Mouse (Mus musculus) liver, adult 2 months (tissue): ENCODE measurements at regions not wholly inside any gene's neighbourhood (a gene's known extent, or its start where the extent isn't known, plus 50 kb on each side); places are given as distances from the start of the nearest gene placed in this dataset.

ENCODE experiments used
- DNase-seq: peaks from one replicate; pipeline ENCODE4 v3.0.0-alpha.2; 2011; ENCODE audit warnings: low read depth, low spot score; ENCODE audit errors: extremely low read depth
- H3K27ac ChIP-seq: fragments of 200-500 bp; replicated peaks from 2 replicates; pipeline ENCODE4 v1.5.1; 2012; ENCODE audit warnings: low read depth, mild to moderate bottlenecking, control low read depth, inconsistent platforms, low read length; ENCODE audit not compliant: insufficient read depth
- H3K27me3 ChIP-seq: fragments of 200-500 bp; 2 replicates; pipeline ENCODE4 v1.6.1; 2012; ENCODE audit warnings: mild to moderate bottlenecking, moderate library complexity, low read length, inconsistent platforms; ENCODE audit not compliant: control insufficient read depth, insufficient read depth
- H3K36me3 ChIP-seq: fragments of 200-500 bp; 2 replicates; pipeline ENCODE4 v1.6.1; 2012; ENCODE audit warnings: low read length, inconsistent platforms; ENCODE audit not compliant: control insufficient read depth, insufficient read depth
- H3K4me1 ChIP-seq: fragments of 200-500 bp; 2 replicates; pipeline ENCODE4 v1.6.1; 2011; ENCODE audit warnings: low read length; ENCODE audit not compliant: control insufficient read depth, insufficient read depth
- H3K4me3 ChIP-seq: fragments of 200-500 bp; 2 replicates; pipeline ENCODE4 v1.5.1; 2011; ENCODE audit warnings: low read depth, mild to moderate bottlenecking, control low read depth, low read length, moderate library complexity; ENCODE audit not compliant: insufficient read depth
- H3K79me2 ChIP-seq: fragments of 200-500 bp; 2 replicates; pipeline ENCODE4 v1.6.1; 2012; ENCODE audit warnings: inconsistent platforms, mild to moderate bottlenecking, low read length, moderate library complexity; ENCODE audit not compliant: control insufficient read depth, insufficient read depth
- H3K9ac ChIP-seq: fragments of 200-500 bp; 2 replicates; pipeline ENCODE4 v1.6.1; 2012; ENCODE audit warnings: low read depth, mild to moderate bottlenecking, control low read depth, inconsistent platforms, low read length
- CTCF ChIP-seq: fragments of 200-500 bp; IDR thresholded peaks from 2 replicates; pipeline ENCODE4 v1.5.1; 2011; ENCODE audit warnings: low read depth, low read length, control low read depth
- POLR2A ChIP-seq: fragments of 200-500 bp; IDR thresholded peaks from 2 replicates; pipeline ENCODE4 v1.6.1; 2011; ENCODE audit warnings: low read length, control low read depth; ENCODE audit not compliant: insufficient read depth; ENCODE audit errors: extremely low read depth
- WGBS: fragments of 180-500 bp; shearing (Covaris S2); methylation state at CpG from one replicate; pipeline ENCODE4 v1.1.7; 2018; 5-methylcytosine and 5-hydroxymethylcytosine counted together

DNA sequence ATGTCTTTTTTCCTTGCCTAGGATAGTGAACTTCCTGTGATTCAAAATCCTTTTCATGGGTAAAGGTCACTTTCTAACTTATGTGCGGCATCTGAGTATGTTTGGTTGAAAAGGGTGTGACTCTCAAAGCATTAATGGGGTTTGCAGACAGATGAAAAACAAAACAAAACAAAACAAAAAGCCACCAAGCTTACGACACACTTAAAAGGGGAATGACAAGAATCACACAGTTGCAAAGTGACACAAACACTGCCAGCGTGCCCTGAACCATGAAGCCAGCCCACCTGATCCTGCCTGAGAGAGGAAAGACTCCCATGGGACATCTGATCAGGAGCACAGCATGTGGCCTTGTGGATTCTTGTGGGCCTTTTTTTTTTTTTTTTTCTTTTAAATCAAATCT is 204.2 kb upstream of the Klf3 start:
- H3K9ac ChIP-seq, result no peak overlapping the region
- peaks cover 2% of the 10 kb centered on the region; the same call in 1 of the 2 replicates for H3K4me1 ChIP-seq
- DNase-seq, result no peak
- no peaks in the 10 kb centered on the region for H3K36me3 ChIP-seq
- no peak overlapping the region for H3K4me3 ChIP-seq
- 65% methylated on average over 3 of the region's 3 CpGs for WGBS
- no peaks in the 10 kb centered on the region for H3K79me2 ChIP-seq
- TF ChIP-seq CTCF (no peak), POLR2A (no peak)
- no peaks in the 10 kb centered on the region for H3K27me3 ChIP-seq
- no peak overlapping the region for H3K27ac ChIP-seq

DNA sequence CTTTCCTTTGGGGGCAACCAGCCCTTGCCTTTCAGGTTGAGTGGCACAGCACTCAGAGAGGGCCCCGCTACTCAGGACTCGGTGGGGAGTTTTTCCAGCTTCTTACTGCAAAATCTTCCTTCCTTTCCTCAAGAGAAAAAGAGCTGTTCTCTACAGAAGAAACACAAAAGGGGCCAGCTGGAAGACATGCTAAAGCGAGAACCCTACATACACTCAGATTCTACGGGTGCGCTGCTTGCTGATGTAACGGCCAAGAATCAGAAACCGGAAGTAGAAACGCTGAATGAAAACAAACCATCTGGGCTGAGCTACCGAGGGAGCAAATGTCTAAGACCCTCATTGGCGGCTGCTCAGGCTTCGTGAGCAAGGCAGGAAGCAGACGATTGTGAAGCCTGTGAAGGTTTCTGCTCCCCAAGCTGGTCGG is 203.3 kb upstream of the Klf3 start:
- WGBS, result 69% methylated on average over 13 of the region's 13 CpGs
- Histone ChIP-seq H3K27ac (0 out of 2 replicates have a peak overlapping the region, but pooled peaks have one; percentile 22), H3K27me3 (no peaks in the 10 kb centered on the region), H3K4me3 (no peak overlapping the region), H3K4me1 (peaks cover 2% of the 10 kb centered on the region; the same call in 1 of the 2 replicates), H3K79me2 (no peaks in the 10 kb centered on the region), H3K9ac (no peak overlapping the region), H3K36me3 (no peaks in the 10 kb centered on the region)
- TF ChIP-seq POLR2A, result no peak
- TF ChIP-seq CTCF, result no peak
- DNase-seq, result no peak

DNA sequence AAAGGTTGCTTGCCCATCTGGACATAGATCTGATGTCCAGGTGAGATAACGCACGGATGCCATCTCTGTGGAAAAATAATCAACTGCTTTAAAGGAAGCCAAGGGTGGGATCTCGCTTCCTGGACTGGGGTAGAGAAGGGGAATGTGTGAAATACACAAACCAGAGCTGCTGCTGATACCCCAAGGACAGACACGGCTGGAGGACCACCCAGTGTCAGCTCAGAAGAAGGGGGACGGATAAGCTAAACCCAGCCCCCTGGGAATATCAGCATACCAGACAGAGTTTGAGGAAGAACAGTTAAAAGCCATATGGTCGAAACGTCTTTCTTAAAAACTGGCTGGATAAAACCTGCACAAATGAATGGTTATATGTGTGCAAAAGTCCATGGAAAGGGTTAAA is 202.8 kb upstream of the Klf3 start:
- H3K4me1 ChIP-seq, result peaks cover 2% of the 10 kb centered on the region; the same call in 1 of the 2 replicates
- WGBS, result 78% methylated on average over 7 of the region's 7 CpGs
- no peaks in the 10 kb centered on the region for H3K79me2 ChIP-seq
- H3K27me3 ChIP-seq, result no peaks in the 10 kb centered on the region
- no peak for TF ChIP-seq POLR2A
- H3K4me3 ChIP-seq, result no peak overlapping the region
- H3K27ac ChIP-seq, result no peak overlapping the region
- no peak for DNase-seq
- H3K36me3 ChIP-seq, result no peaks in the 10 kb centered on the region
- no peak overlapping the region for H3K9ac ChIP-seq

DNA sequence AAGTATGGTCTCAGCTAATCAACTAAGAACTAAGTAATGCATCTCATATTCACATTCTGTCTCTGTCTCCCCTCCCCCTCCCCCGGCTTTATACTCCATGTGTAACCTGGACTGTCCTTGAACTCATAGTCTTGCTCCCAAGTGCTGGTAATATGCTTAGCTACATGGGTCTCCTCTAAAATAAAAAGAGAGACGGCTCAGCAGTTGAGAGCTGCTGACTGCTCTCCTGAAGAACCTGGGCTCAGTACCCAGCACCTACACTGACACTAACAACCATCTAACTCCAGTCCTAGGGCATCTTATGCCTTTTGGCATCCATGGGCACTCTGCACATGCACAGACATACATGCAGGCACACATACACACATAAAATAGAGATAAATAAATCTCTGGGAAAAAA is 202.4 kb upstream of the Klf3 start:
- DNase-seq, result no peak
- Histone ChIP-seq H3K9ac (no peak overlapping the region), H3K27ac (no peak overlapping the region), H3K79me2 (no peaks in the 10 kb centered on the region), H3K27me3 (no peaks in the 10 kb centered on the region), H3K36me3 (no peaks in the 10 kb centered on the region), H3K4me1 (peaks cover 2% of the 10 kb centered on the region; the same call in 1 of the 2 replicates), H3K4me3 (no peak overlapping the region)
- WGBS, result 53% methylated on average over 2 of the region's 2 CpGs
- no peak for TF ChIP-seq CTCF
- no peak for TF ChIP-seq POLR2A

DNA sequence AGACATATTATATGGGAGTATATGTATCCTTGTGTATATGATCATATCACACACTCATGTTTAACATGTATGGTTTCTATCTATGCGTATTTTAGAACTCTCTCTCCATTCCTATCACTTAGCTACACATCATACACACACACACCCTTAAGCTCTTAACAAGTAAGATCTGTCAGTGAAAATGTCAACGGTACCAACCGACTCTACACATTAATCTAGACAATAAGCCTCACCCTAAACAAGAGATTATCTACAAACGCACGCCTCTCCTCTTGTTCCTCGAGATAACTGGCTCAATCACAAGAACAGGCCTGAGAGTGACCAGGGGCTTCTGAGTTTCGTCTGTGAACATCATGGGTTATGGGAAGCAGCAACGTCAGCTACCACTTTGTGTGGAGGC is 201.9 kb upstream of the Klf3 start:
- H3K27ac ChIP-seq, result no peak overlapping the region
- H3K9ac ChIP-seq, result no peak overlapping the region
- H3K27me3 ChIP-seq, result no peaks in the 10 kb centered on the region
- 78% methylated on average over 8 of the region's 8 CpGs for WGBS
- peaks cover 2% of the 10 kb centered on the region; the same call in 1 of the 2 replicates for H3K4me1 ChIP-seq
- DNase-seq, result no peak
- no peaks in the 10 kb centered on the region for H3K36me3 ChIP-seq
- H3K79me2 ChIP-seq, result no peaks in the 10 kb centered on the region
- TF ChIP-seq POLR2A, result no peak
- H3K4me3 ChIP-seq, result no peak overlapping the region

DNA sequence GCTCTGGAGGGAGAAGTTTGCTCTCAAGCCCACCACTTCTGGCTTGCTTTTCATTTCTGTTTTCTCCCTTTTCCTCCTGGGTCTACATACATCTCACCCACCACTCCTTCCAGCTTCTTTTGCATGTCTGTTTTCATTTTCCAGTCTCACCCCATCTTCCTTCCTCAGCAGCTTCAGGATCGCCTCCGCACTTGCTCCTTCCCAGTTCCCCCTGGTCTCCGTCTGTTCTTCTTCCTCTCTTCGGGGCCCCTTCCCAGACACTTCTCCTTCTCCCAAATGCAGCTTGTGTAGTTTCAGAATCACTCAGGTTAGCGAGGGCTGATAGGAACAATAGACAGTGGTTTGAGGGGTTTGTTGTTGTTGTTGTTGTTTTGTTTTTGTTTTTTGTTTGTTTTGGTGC is 201.4 kb upstream of the Klf3 start:
- H3K79me2 ChIP-seq, result no peaks in the 10 kb centered on the region
- H3K36me3 ChIP-seq, result no peaks in the 10 kb centered on the region
- 87% methylated on average over 5 of the region's 5 CpGs for WGBS
- no peak overlapping the region for H3K9ac ChIP-seq
- no peak overlapping the region for H3K4me3 ChIP-seq
- TF ChIP-seq CTCF (no peak), POLR2A (no peak)
- no peak for DNase-seq
- peaks cover 2% of the 10 kb centered on the region; the same call in 1 of the 2 replicates for H3K4me1 ChIP-seq
- H3K27me3 ChIP-seq, result no peaks in the 10 kb centered on the region
- no peak overlapping the region for H3K27ac ChIP-seq
